Mouse (Mus musculus) myocyte (in vitro differentiated cells): ENCODE data around the gene Nfx1. TPM values are rescaled to one million over a fixed set of nuclear protein-coding genes. Genes with fewer than 3 reads are reported as not detected.

Source experiments
- H3K27me3 ChIP-seq: one replicate; pipeline ENCODE4 v1.6.1; 2011; ENCODE audit not compliant: control insufficient read depth, insufficient read depth, insufficient read length
- H3K36me3 ChIP-seq: one replicate; pipeline ENCODE4 v1.6.1; 2011; ENCODE audit not compliant: control insufficient read depth, insufficient read depth
- H3K4me2 ChIP-seq: one replicate; pipeline ENCODE4 v1.6.1; 2011; ENCODE audit warnings: low read depth, control low read depth
- H3K4me3 ChIP-seq: one replicate; pipeline ENCODE4 v1.5.1; 2011; ENCODE audit warnings: mild to moderate bottlenecking, control low read depth, moderate library complexity
- H3K79me2 ChIP-seq: one replicate; pipeline ENCODE4 v1.6.1; 2011; ENCODE audit not compliant: control insufficient read depth, insufficient read depth
- H3ac ChIP-seq: one replicate; pipeline ENCODE4 v1.6.1; 2011; ENCODE audit not compliant: control insufficient read depth, insufficient read length
- CEBPB ChIP-seq: IDR thresholded peaks from 2 replicates; pipeline ENCODE4 v1.6.1; 2011; ENCODE audit warnings: mild to moderate bottlenecking, moderate library complexity; ENCODE audit not compliant: poor library complexity, insufficient read depth, severe bottlenecking
- E2F4 ChIP-seq: IDR thresholded peaks from one replicate; pipeline ENCODE4 v1.6.1; 2011; ENCODE audit warnings: mild to moderate bottlenecking, control low read depth, moderate library complexity; ENCODE audit not compliant: insufficient read depth
- MAX ChIP-seq: IDR thresholded peaks from one replicate; pipeline ENCODE4 v1.6.1; 2011; ENCODE audit warnings: low read depth, mild to moderate bottlenecking, control low read depth
- MYOD1 ChIP-seq, 3 experiments: IDR thresholded peaks; one replicate each; pipeline ENCODE4 v1.6.1; 2011; ENCODE audit warnings: control low read depth in 2 of 3, low read depth in 2 of 3, mild to moderate bottlenecking in 2 of 3, moderate library complexity in 1 of 3; ENCODE audit not compliant: insufficient read length in 2 of 3, control insufficient read depth in 1 of 3
- MYOG ChIP-seq, 3 experiments: IDR thresholded peaks; one replicate each; pipeline ENCODE4 v1.6.1; 2011; ENCODE audit warnings: control low read depth in 2 of 3, low read depth in 2 of 3, mild to moderate bottlenecking in 2 of 3; ENCODE audit not compliant: insufficient read length in 2 of 3, control insufficient read depth in 1 of 3, insufficient read depth in 1 of 3
- POLR2A ChIP-seq: IDR thresholded peaks from one replicate; pipeline ENCODE4 v1.6.1; 2011; ENCODE audit warnings: low read depth, mild to moderate bottlenecking, control low read depth, moderate library complexity; ENCODE audit not compliant: insufficient read length
- POLR2AphosphoS2 ChIP-seq: IDR thresholded peaks from one replicate; pipeline ENCODE4 v1.6.1; 2011; ENCODE audit warnings: low read depth, control low read depth; ENCODE audit not compliant: insufficient read length
- REST ChIP-seq: IDR thresholded peaks from one replicate; pipeline ENCODE4 v1.6.1; 2011; ENCODE audit warnings: mild to moderate bottlenecking, control low read depth, moderate library complexity; ENCODE audit not compliant: insufficient read depth, insufficient read length
- SRF ChIP-seq: IDR thresholded peaks from one replicate; pipeline ENCODE4 v1.6.1; 2011; ENCODE audit warnings: low read depth; ENCODE audit not compliant: control insufficient read depth, insufficient read length
- TCF12 ChIP-seq: IDR thresholded peaks from one replicate; pipeline ENCODE4 v1.6.1; 2011; ENCODE audit warnings: mild to moderate bottlenecking, control low read depth; ENCODE audit not compliant: poor library complexity, insufficient read depth, severe bottlenecking
- TCF3 ChIP-seq: IDR thresholded peaks from one replicate; pipeline ENCODE4 v1.6.1; 2011; ENCODE audit warnings: low read depth, control low read depth; ENCODE audit not compliant: insufficient read length
- USF1 ChIP-seq: IDR thresholded peaks from one replicate; pipeline ENCODE4 v1.6.1; 2011; ENCODE audit warnings: low read depth, mild to moderate bottlenecking, control low read depth, moderate library complexity
- polyA plus RNA-seq: library from polyadenylated mRNA; unstranded; fragments of >200 nt; fragmentation: generic; extraction: Trizol; gene quantifications from one replicate; pipeline ENCODE4 v1.2.1, GENCODE M21; 2012; ENCODE audit warnings: missing spikeins

Nfx1 gene
- polyA plus RNA-seq, 1 experiment: 27.0 TPM

GRCm38 (mm10) chr4:40955942-40956341, 14.8 kb upstream of the Nfx1 start:
- Histone ChIP-seq H3K79me2 (no peaks in the 10 kb centered on the region), H3K4me3 (no peak overlapping the region), H3K4me2 (no peak overlapping the region), H3K36me3 (peaks cover 63% of the 10 kb centered on the region), H3K27me3 (no peaks in the 10 kb centered on the region), H3ac (no peak overlapping the region)
- no peak for TF ChIP-seq MAX
- no peak for TF ChIP-seq E2F4
- no peak for TF ChIP-seq POLR2AphosphoS2
- no peak for TF ChIP-seq SRF
- no peak for TF ChIP-seq POLR2A
- TF ChIP-seq TCF3: no peak
- no peak for TF ChIP-seq CEBPB
- TF ChIP-seq TCF12: no peak
- TF ChIP-seq MYOD1 (IDR thresholded peaks at IDR 0.05; ENCODE audit: control insufficient read depth in 1 of 3, insufficient read length in 2 of 3, low read depth in 2 of 3): no peak
- no peak for TF ChIP-seq USF1
- TF ChIP-seq REST: no peak
- TF ChIP-seq MYOG (IDR thresholded peaks at IDR 0.05; ENCODE audit: control insufficient read depth in 1 of 3, insufficient read depth in 1 of 3, insufficient read length in 2 of 3, low read depth in 2 of 3): no peak

- Histone ChIP-seq H3K36me3 (peaks cover 67% of the 10 kb centered on the region), H3K27me3 (no peaks in the 10 kb centered on the region), H3ac (no peak overlapping the region), H3K4me3 (no peak overlapping the region), H3K4me2 (no peak overlapping the region), H3K79me2 (no peaks in the 10 kb centered on the region)
- TF ChIP-seq POLR2AphosphoS2: no peak
Observed at GRCm38 (mm10) chr4:40963536-40963935, 7.2 kb upstream of the Nfx1 start.

GRCm38 (mm10) chr4:40969161-40969560, 1.5 kb upstream of the Nfx1 start:
- TF ChIP-seq POLR2AphosphoS2: no peak
- no peak for TF ChIP-seq USF1
- TF ChIP-seq POLR2A: no peak
- no peak for TF ChIP-seq CEBPB
- no peak for TF ChIP-seq SRF
- TF ChIP-seq TCF12: no peak
- no peak for TF ChIP-seq MAX
- TF ChIP-seq E2F4: no peak
- no peak for TF ChIP-seq TCF3
- TF ChIP-seq REST: no peak
- no peak for TF ChIP-seq MYOD1 (IDR thresholded peaks at IDR 0.05; ENCODE audit: control insufficient read depth in 1 of 3, insufficient read length in 2 of 3, low read depth in 2 of 3)
- no peak for TF ChIP-seq MYOG (IDR thresholded peaks at IDR 0.05; ENCODE audit: control insufficient read depth in 1 of 3, insufficient read depth in 1 of 3, insufficient read length in 2 of 3, low read depth in 2 of 3)
- peaks cover 28% of the 10 kb centered on the region for H3K79me2 ChIP-seq
- peak overlapping the region; percentile 91 for H3K4me3 ChIP-seq
- no peak overlapping the region for H3ac ChIP-seq
- no peaks in the 10 kb centered on the region for H3K27me3 ChIP-seq
- peak overlapping the region; percentile 85 for H3K4me2 ChIP-seq
- H3K36me3 ChIP-seq: peaks cover 24% of the 10 kb centered on the region

DNA sequence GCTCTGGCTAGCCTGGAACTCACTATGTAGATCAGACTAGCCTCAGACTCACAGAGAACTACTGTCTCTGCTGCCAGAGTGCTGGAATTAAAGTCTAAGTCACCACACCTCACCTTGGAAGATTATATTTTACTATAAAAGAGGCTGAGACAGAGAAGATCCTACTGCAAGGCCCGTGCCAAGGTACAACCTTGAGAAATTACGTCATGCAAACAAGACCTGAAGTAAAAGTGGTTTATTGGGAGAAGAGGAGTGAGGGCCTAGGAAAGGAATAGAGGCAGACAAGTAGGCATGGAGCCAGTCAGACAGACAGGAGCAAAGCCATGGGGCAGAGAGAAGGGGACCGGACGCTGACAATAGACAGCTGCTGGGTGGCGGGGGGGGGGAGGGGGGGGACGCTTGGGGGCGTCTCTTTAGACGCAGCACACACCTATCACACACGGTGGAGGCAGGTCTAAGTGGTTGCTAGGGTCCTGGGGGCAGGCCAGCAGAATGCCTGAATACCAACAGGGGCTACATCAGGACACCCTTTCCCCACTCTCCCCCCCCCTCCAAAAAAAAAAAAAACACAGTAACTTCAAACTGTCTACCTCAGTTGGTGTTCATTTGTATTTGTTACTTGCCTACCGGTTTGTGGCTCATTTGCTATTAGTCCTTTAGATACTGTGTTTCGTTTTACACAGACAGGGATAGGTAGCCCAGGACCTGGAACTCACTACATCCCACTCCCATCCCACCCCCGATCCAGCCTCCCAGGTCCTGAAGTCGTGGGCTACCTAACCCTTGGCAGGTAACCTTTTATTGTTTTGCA, 720 bp upstream of the Nfx1 start:
- Histone ChIP-seq H3K79me2 (peaks cover 34% of the 10 kb centered on the region), H3ac (peak overlapping the region; percentile 47), H3K4me2 (peak overlapping the region; percentile 85), H3K4me3 (peak overlapping the region; percentile 91), H3K27me3 (no peaks in the 10 kb centered on the region), H3K36me3 (peaks cover 16% of the 10 kb centered on the region)
- TF ChIP-seq MYOD1 (IDR thresholded peaks at IDR 0.05; ENCODE audit: control insufficient read depth in 1 of 3, insufficient read length in 2 of 3, low read depth in 2 of 3): no peak
- peak; percentile 13 for TF ChIP-seq POLR2AphosphoS2

DNA sequence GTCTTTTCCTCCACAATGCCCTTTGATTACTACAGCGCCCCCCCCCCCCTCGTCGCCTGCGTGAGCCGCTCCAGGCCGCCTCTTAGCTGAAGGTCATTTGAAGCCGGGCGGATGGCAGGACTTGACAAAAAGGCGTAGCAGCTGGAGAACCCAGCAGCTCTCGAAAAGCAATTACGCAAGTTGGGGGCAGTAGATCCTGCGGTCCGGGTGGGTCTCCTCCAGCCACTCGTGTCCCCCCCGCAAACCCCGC, 189 bp upstream of the Nfx1 start:
- TF ChIP-seq TCF3: no peak
- no peak for TF ChIP-seq MAX
- no peak for TF ChIP-seq SRF
- TF ChIP-seq MYOD1 (IDR thresholded peaks at IDR 0.05; ENCODE audit: control insufficient read depth in 1 of 3, insufficient read length in 2 of 3, low read depth in 2 of 3): no peak
- TF ChIP-seq TCF12: no peak
- no peak for TF ChIP-seq POLR2AphosphoS2
- H3K4me2 ChIP-seq: no peak overlapping the region

More for the DNA sequence above, 189 bp upstream of the Nfx1 start:
- no peaks in the 10 kb centered on the region for H3K27me3 ChIP-seq
- H3ac ChIP-seq: peak overlapping the region; percentile 47
- peak overlapping the region; percentile 91 for H3K4me3 ChIP-seq
- H3K36me3 ChIP-seq: peaks cover 10% of the 10 kb centered on the region
- peaks cover 39% of the 10 kb centered on the region for H3K79me2 ChIP-seq
